Mouse (Mus musculus) cortical plate, adult 2 months (tissue): ENCODE data around the gene Orm1. TPM values are rescaled to one million over a fixed set of nuclear protein-coding genes. Genes with fewer than 3 reads are reported as not detected.

Source experiments
- H3K27ac ChIP-seq: fragments of 200-500 bp; 2 replicates; pipeline ENCODE4 v1.5.1; 2012; ENCODE audit warnings: low read length, control low read depth, inconsistent platforms; ENCODE audit not compliant: insufficient read depth
- H3K4me1 ChIP-seq: fragments of 200-500 bp; 2 replicates; pipeline ENCODE4 v1.6.1; 2011; ENCODE audit warnings: low read length; ENCODE audit not compliant: control insufficient read depth, insufficient read depth
- H3K4me3 ChIP-seq: fragments of 200-500 bp; 2 replicates; pipeline ENCODE4 v1.5.1; 2011; ENCODE audit warnings: mild to moderate bottlenecking, low read length, control low read depth; ENCODE audit not compliant: insufficient read depth
- CTCF ChIP-seq: fragments of 200-500 bp; IDR thresholded peaks from 2 replicates; pipeline ENCODE4 v1.5.1; 2011; ENCODE audit warnings: mild to moderate bottlenecking, control low read depth, low read length; ENCODE audit not compliant: insufficient read depth; ENCODE audit errors: extremely low read depth
- POLR2A ChIP-seq: fragments of 200-500 bp; IDR thresholded peaks from 2 replicates; pipeline ENCODE4 v1.6.1; 2011; ENCODE audit warnings: mild to moderate bottlenecking, low read length, control low read depth; ENCODE audit not compliant: insufficient read depth; ENCODE audit errors: extremely low read depth
- polyA plus RNA-seq: library from polyadenylated mRNA; depleted of rRNA; stranded (reverse); fragments of >200 nt; gene quantifications from 2 replicates; pipeline ENCODE4 v1.2.3, GENCODE M21; 2012

Orm1 gene
- polyA plus RNA-seq, 1 experiment: not detected

- H3K4me3 ChIP-seq: no peak overlapping the region
- no peaks in the 10 kb centered on the region for H3K4me1 ChIP-seq
- TF ChIP-seq CTCF (no peak), POLR2A (no peak)
- no peak overlapping the region for H3K27ac ChIP-seq
These were observed 31.0 kb downstream of the Orm1 start for GRCm38 (mm10) chr4:63375367-63375766.

GRCm38 (mm10) chr4:63377483-63377882 lies 33.1 kb downstream of the Orm1 start:
- Histone ChIP-seq H3K4me3 (no peak overlapping the region), H3K4me1 (no peaks in the 10 kb centered on the region), H3K27ac (no peak overlapping the region)
- TF ChIP-seq POLR2A (no peak), CTCF (0 out of 2 replicates have a peak, but pooled peaks have one; percentile 4)

- TF ChIP-seq POLR2A: no peak
- no peak for TF ChIP-seq CTCF
- H3K27ac ChIP-seq: no peak overlapping the region
- no peaks in the 10 kb centered on the region for H3K4me1 ChIP-seq
- no peak overlapping the region for H3K4me3 ChIP-seq
These were observed 38.5 kb downstream of the Orm1 start for GRCm38 (mm10) chr4:63382676-63383369.

GRCm38 (mm10) chr4:63383474-63383873 lies 39.1 kb downstream of the Orm1 start:
- TF ChIP-seq POLR2A: no peak
- H3K4me3 ChIP-seq: no peak overlapping the region
- H3K4me1 ChIP-seq: no peaks in the 10 kb centered on the region
- no peak overlapping the region for H3K27ac ChIP-seq

GRCm38 (mm10) chr4:63384262-63384661 lies 39.9 kb downstream of the Orm1 start:
- H3K4me3 ChIP-seq: no peak overlapping the region
- TF ChIP-seq POLR2A (no peak), CTCF (no peak)
- no peaks in the 10 kb centered on the region for H3K4me1 ChIP-seq
- no peak overlapping the region for H3K27ac ChIP-seq

GRCm38 (mm10) chr4:63385253-63385652 lies 40.9 kb downstream of the Orm1 start:
- Histone ChIP-seq H3K4me3 (no peak overlapping the region), H3K27ac (no peak overlapping the region), H3K4me1 (no peaks in the 10 kb centered on the region)
- no peak for TF ChIP-seq CTCF
- TF ChIP-seq POLR2A: no peak

- Histone ChIP-seq H3K4me1 (no peaks in the 10 kb centered on the region), H3K27ac (no peak overlapping the region), H3K4me3 (no peak overlapping the region)
- TF ChIP-seq POLR2A (no peak), CTCF (no peak)
These were observed 41.4 kb downstream of the Orm1 start for GRCm38 (mm10) chr4:63385784-63386183.

- Histone ChIP-seq H3K4me3 (no peak overlapping the region), H3K4me1 (no peaks in the 10 kb centered on the region), H3K27ac (no peak overlapping the region)
- no peak for TF ChIP-seq CTCF
- TF ChIP-seq POLR2A: no peak
These were observed 43.7 kb downstream of the Orm1 start for GRCm38 (mm10) chr4:63388029-63388428.

GRCm38 (mm10) chr4:63389121-63389886 lies 44.9 kb downstream of the Orm1 start:
- no peak for TF ChIP-seq POLR2A
- TF ChIP-seq CTCF: no peak
- Histone ChIP-seq H3K27ac (no peak overlapping the region), H3K4me1 (no peaks in the 10 kb centered on the region), H3K4me3 (no peak overlapping the region)

- TF ChIP-seq CTCF (no peak), POLR2A (no peak)
- no peak overlapping the region for H3K4me3 ChIP-seq
- no peaks in the 10 kb centered on the region for H3K4me1 ChIP-seq
- no peak overlapping the region for H3K27ac ChIP-seq
These were observed 45.6 kb downstream of the Orm1 start for GRCm38 (mm10) chr4:63389887-63390528.
